Mouse (Mus musculus) ES-E14 (cell line): ENCODE results near the gene Ccdc13. TPM values are rescaled to one million over a fixed set of nuclear protein-coding genes. Genes with fewer than 3 reads are reported as not detected.

Experiments used
- DNase-seq: peaks from one replicate; pipeline ENCODE4 v3.0.0-alpha.2; 2013; ENCODE audit warnings: low read depth, low spot score
- H3K27ac ChIP-seq: 2 replicates; pipeline ENCODE4 v1.5.1; 2012; ENCODE audit warnings: low read depth, mild to moderate bottlenecking, low read length, moderate library complexity, mixed read lengths; ENCODE audit not compliant: poor library complexity, insufficient read depth, severe bottlenecking
- H3K36me3 ChIP-seq: 2 replicates; pipeline ENCODE4 v1.6.1; 2012; ENCODE audit warnings: mild to moderate bottlenecking, low read length, moderate library complexity, mixed read lengths; ENCODE audit not compliant: control insufficient read depth, poor library complexity, insufficient read depth, severe bottlenecking
- H3K4me1 ChIP-seq, 2 experiments: fragments of 150-350 bp in 1 of 2; sonication (generic) in 1 of 2; 2 replicates each; pipeline ENCODE4 v1.6.1; 2012; ENCODE audit warnings: low read length in 2 of 2, mild to moderate bottlenecking in 1 of 2, mixed read lengths in 1 of 2; ENCODE audit not compliant: control insufficient read depth in 2 of 2, insufficient read depth in 2 of 2, poor library complexity in 1 of 2
- H3K4me3 ChIP-seq, 2 experiments: fragments of 150-350 bp in 1 of 2; sonication (generic) in 1 of 2; 2 replicates each; pipeline ENCODE4 v1.5.1; 2012; ENCODE audit warnings: low read length in 2 of 2, low read depth in 1 of 2, mild to moderate bottlenecking in 1 of 2, mixed read lengths in 1 of 2; ENCODE audit not compliant: insufficient read depth in 1 of 2, poor library complexity in 1 of 2, severe bottlenecking in 1 of 2
- H3K9ac ChIP-seq: 2 replicates; pipeline ENCODE4 v1.6.1; 2012; ENCODE audit warnings: low read depth, mild to moderate bottlenecking, low read length, mixed read lengths; ENCODE audit not compliant: poor library complexity, insufficient read depth, severe bottlenecking
- H3K9me3 ChIP-seq: fragments of 150-350 bp; sonication (generic); 2 replicates; pipeline ENCODE4 v1.6.1; 2012; ENCODE audit warnings: low read depth, mild to moderate bottlenecking, low read length; ENCODE audit not compliant: control insufficient read depth, insufficient read depth
- CHD2 ChIP-seq: IDR thresholded peaks from 2 replicates; pipeline ENCODE4 v1.6.1; 2014; ENCODE audit warnings: mild to moderate bottlenecking, low read depth, low read length, inconsistent platforms
- HCFC1 ChIP-seq: IDR thresholded peaks from 2 replicates; pipeline ENCODE4 v1.6.1; 2012; ENCODE audit warnings: low read length, inconsistent platforms, borderline replicate concordance; ENCODE audit not compliant: insufficient read depth
- MAFK ChIP-seq: IDR thresholded peaks from 2 replicates; pipeline ENCODE4 v1.6.1; 2014; ENCODE audit warnings: mild to moderate bottlenecking, low read depth, low read length, inconsistent platforms; ENCODE audit not compliant: insufficient read depth
- ZC3H11A ChIP-seq: IDR thresholded peaks from 2 replicates; pipeline ENCODE4 v1.6.1; 2012; ENCODE audit warnings: low read depth, mild to moderate bottlenecking, inconsistent platforms, low read length, borderline replicate concordance
- ZNF384 ChIP-seq: IDR thresholded peaks from 2 replicates; pipeline ENCODE4 v1.6.1; 2012; ENCODE audit warnings: low read depth, low read length, inconsistent platforms
- in situ Hi-C, 2 experiments: fragments of 600-800 bp; cut with MboI; formaldehyde crosslinking; loops; one replicate each; pipeline ENCODE4 v1.15.1; 2025; ENCODE audit warnings: low sequenced_read_pairs in 2 of 2, inconsistent platforms in 1 of 2; ENCODE audit not compliant: unreplicated experiment in 2 of 2
- total RNA-seq: library from RNA; depleted of rRNA; stranded (reverse); fragments of 300-350 nt; gene quantifications from 2 replicates; pipeline ENCODE4 v1.2.3, GENCODE M21; 2012

Ccdc13 gene
- total RNA-seq, 1 experiment: 0.58 TPM

DNA sequence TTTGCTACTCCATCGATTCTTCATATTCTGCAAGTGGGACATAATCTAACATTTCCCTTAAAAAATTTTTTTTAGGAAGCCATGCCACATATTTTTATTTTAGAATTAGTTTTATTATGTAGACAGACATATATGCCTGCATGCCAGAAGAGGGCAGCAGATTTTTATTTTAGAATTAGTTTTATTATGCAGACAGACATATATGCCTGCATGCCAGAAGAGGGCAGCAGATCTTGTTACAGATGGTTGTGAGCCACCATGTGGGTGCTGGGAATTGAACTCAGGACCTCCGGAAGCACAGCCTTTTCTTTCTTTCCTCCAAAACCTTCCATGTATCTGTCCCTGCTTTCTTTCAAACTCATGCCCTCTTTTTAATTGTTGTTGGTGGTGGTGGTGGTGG is 3.7 kb upstream of the Ccdc13 start:
- peaks cover 0 to 3% of the 10 kb centered on the region in 2 experiments; a peak in 1 of 4 replicates for H3K4me1 ChIP-seq
- no peak for DNase-seq
- no peak for TF ChIP-seq CHD2
- no peak for TF ChIP-seq ZNF384
- TF ChIP-seq HCFC1: no peak
- TF ChIP-seq MAFK: no peak
- no peak for TF ChIP-seq ZC3H11A
- H3K36me3 ChIP-seq: peaks cover 3% of the 10 kb centered on the region; the same call in 1 of the 2 replicates
- H3K27ac ChIP-seq: no peak overlapping the region
- in situ Hi-C loops: no loop called here
- H3K9me3 ChIP-seq: no peaks in the 10 kb centered on the region
- no peak overlapping the region for H3K9ac ChIP-seq
- H3K4me3 ChIP-seq: no peak overlapping the region

DNA sequence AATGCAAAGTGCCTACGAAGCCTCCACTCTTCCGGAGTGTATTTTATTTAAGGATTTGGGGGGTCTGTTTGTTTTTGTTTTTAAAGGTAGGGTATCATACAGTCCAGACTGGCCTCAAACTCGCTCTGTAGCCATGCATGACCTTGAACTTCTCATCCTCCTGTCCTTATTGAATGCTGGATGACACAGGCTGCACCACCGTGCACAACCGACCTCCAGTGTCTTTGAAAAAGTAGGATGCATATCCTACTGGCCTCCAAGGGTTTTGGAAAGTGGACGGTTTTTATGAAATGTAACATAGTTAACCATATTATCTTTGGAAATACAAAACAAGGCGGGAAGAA is 333 bp upstream of the Ccdc13 start:
- no peak for DNase-seq
- in situ Hi-C loops: no loop called here
- Histone ChIP-seq H3K4me1 (peaks cover 0 to 4% of the 10 kb centered on the region in 2 experiments; a peak in 1 of 4 replicates), H3K9me3 (no peaks in the 10 kb centered on the region), H3K4me3 (peak overlapping the region; percentile 19 to 65; a peak in 1 of 4 replicates), H3K9ac (no peak overlapping the region), H3K36me3 (no peaks in the 10 kb centered on the region), H3K27ac (no peak overlapping the region)
- no peak for TF ChIP-seq MAFK
- TF ChIP-seq ZC3H11A: no peak
- no peak for TF ChIP-seq ZNF384
- TF ChIP-seq CHD2: no peak
- no peak for TF ChIP-seq HCFC1

DNA sequence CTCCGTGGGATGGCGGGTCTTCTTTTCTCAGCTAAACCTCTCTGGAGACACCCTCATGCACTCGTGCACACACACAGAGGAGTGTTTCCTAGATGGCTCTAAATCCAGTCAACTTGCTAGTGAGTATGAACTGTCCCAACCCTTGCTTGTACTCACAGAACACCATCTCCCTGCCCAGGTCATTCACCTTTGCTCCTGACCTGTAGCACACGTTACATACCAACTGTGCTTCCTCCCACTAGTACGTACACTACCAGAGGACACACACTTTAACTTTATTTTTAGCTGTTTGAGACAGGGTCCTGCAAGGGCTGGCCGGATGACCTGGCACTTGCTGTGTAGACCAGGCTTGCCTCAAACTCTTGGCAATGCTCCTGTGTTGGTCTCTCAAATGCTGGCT is 1.3 kb downstream of the Ccdc13 start:
- H3K27ac ChIP-seq: no peak overlapping the region
- H3K4me3 ChIP-seq: no peak overlapping the region
- no peaks in the 10 kb centered on the region for H3K36me3 ChIP-seq
- DNase-seq: no peak
- no peak overlapping the region for H3K9ac ChIP-seq
- TF ChIP-seq ZC3H11A (no peak), HCFC1 (no peak), CHD2 (no peak), MAFK (no peak), ZNF384 (no peak)
- H3K9me3 ChIP-seq: no peaks in the 10 kb centered on the region
- peaks cover 0 to 4% of the 10 kb centered on the region in 2 experiments; a peak in 1 of 4 replicates for H3K4me1 ChIP-seq
- in situ Hi-C loops: no loop called here

DNA sequence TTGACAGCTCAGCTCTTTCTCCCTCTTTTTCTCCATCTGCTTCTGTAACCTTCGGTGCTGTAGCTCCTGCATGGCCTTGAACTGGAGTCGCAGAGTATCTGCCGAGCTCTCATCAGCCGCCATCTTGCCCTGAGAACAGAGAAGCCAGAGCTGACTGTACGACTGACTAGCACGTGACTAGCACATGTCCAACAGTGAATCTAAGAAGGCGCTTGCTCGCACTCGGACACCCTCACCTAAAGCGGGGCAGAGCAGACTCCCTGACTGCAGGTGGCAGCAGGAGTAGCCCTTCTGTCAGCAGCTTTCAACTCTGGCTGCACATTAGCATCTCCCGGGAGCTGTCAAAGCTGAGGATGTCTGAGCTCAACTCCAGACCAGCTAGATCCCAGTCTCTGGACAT is 5.4 kb downstream of the Ccdc13 start:
- Histone ChIP-seq H3K36me3 (no peaks in the 10 kb centered on the region), H3K9me3 (no peaks in the 10 kb centered on the region), H3K27ac (no peak overlapping the region), H3K4me1 (peaks cover 0 to 4% of the 10 kb centered on the region in 2 experiments; a peak in 1 of 4 replicates), H3K4me3 (no peak overlapping the region), H3K9ac (no peak overlapping the region)
- TF ChIP-seq ZNF384 (no peak), HCFC1 (no peak), CHD2 (no peak), MAFK (no peak)
- no peak for DNase-seq
- in situ Hi-C loops: no loop called here

DNA sequence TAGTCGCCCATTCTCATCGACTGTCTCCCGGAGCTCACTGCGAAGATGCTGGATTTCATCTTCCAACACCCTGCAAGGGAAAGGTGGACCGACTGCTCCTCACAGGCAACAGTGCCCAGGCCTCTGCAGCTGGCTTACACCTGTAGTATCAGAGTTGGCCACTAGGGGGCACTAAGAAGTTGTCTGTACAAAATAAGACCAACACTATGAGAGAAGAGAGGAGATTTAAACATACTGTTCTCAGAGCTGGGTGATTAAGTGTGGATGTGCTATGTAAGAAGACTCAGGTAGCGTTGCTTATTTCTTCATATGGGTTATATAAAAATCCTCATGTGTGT is 8.3 kb downstream of the Ccdc13 start:
- peak; percentile 70 for DNase-seq
- no peak for TF ChIP-seq ZC3H11A
- no peak for TF ChIP-seq HCFC1
- TF ChIP-seq MAFK: no peak
- TF ChIP-seq CHD2: no peak
- no peak for TF ChIP-seq ZNF384

More for the DNA sequence above, 8.3 kb downstream of the Ccdc13 start:
- Histone ChIP-seq H3K9me3 (no peaks in the 10 kb centered on the region), H3K36me3 (no peaks in the 10 kb centered on the region), H3K4me3 (no peak overlapping the region), H3K27ac (no peak overlapping the region), H3K4me1 (no peaks in the 10 kb centered on the region), H3K9ac (no peak overlapping the region)
- in situ Hi-C loops: no loop called here
